In genomic region chr9:60251765-60252164, GRCm38 (mm10) we compare ENCODE assay signal across 9 mouse cellular contexts.
DNase-seq lines count a peak whose midpoint lies in the region; ATAC-seq and TF ChIP-seq lines count a peak whose summit lies in the region.
"Had no signal": no experiment of that assay in that cellular context is flagged by ENCODE, and none has a peak within 500 bp of the region (broad histone marks: within the 10 kb centered on the region; RNA-seq: fewer than 3 reads in every experiment).

No protein-coding gene starts in this region.

- peak; percentile 66 for DNase-seq in forebrain, embryonic 14.5 days (ENCODE audit: low spot score)
- DNase-seq in layer of hippocampus, adult 2 months (ENCODE audit: low spot score in 2 of 2) = no peak
- no peak for DNase-seq in layer of hippocampus, adult 9-11 months
- DNase-seq in 416B (ENCODE audit: low read depth) = peak; percentile 17
- no peak for DNase-seq in Muller cell, postnatal 12 days (ENCODE audit: inconsistent ontology term)

- no peaks in the 10 kb centered on the region for H3K36me3 ChIP-seq in forebrain, embryonic 14.5 days (ENCODE audit: control insufficient read depth, insufficient read depth, low read length)
- H3K36me3 ChIP-seq in forebrain, embryonic 16.5 days (ENCODE audit: control insufficient read depth, insufficient read depth) = no peaks in the 10 kb centered on the region

- WGBS in forebrain, embryonic 14.5 days = 47% methylated on average over 3 of the region's 3 CpGs
- WGBS in forebrain, embryonic 16.5 days = 51% methylated on average over 3 of the region's 3 CpGs
- WGBS in bone marrow, adult 2 months = 67% methylated on average over 3 of the region's 3 CpGs

- no peaks in the 10 kb centered on the region for H3K4me1 ChIP-seq in forebrain, embryonic 14.5 days (ENCODE audit: control insufficient read depth, insufficient read depth, low read length)
- peaks cover 5% of the 10 kb centered on the region for H3K4me1 ChIP-seq in forebrain, embryonic 16.5 days (replicated peaks; ENCODE audit: control insufficient read depth, insufficient read depth, low read length)
- no peaks in the 10 kb centered on the region for H3K4me1 ChIP-seq in bone marrow, adult 2 months (ENCODE audit: control insufficient read depth, insufficient read depth, low read length)

- H3K9me3 ChIP-seq in forebrain, embryonic 14.5 days (replicated peaks; ENCODE audit: control insufficient read depth, low read length) = no peaks in the 10 kb centered on the region
- no peaks in the 10 kb centered on the region for H3K9me3 ChIP-seq in forebrain, embryonic 16.5 days (ENCODE audit: control insufficient read depth, low read length)

- no peak overlapping the region for H3K9ac ChIP-seq in forebrain, embryonic 14.5 days (ENCODE audit: low read length)
- no peak overlapping the region for H3K9ac ChIP-seq in forebrain, embryonic 16.5 days (replicated peaks; ENCODE audit: low read depth, low read length)

- H3K27me3 ChIP-seq in forebrain, embryonic 14.5 days (replicated peaks; ENCODE audit: control insufficient read depth, insufficient read depth, low read length) = no peaks in the 10 kb centered on the region
- H3K27me3 ChIP-seq in forebrain, embryonic 16.5 days (replicated peaks; ENCODE audit: control insufficient read depth, insufficient read depth, low read length) = no peaks in the 10 kb centered on the region

- no peak overlapping the region for H3K4me3 ChIP-seq in forebrain, embryonic 14.5 days (ENCODE audit: low read depth, low read length)
- no peak overlapping the region for H3K4me3 ChIP-seq in forebrain, embryonic 16.5 days (replicated peaks; ENCODE audit: low read length)
- H3K4me3 ChIP-seq in layer of hippocampus, adult 2 months = no peak overlapping the region
- H3K4me3 ChIP-seq in bone marrow, adult 2 months (replicated peaks; ENCODE audit: control insufficient read depth, low read depth, low read length) = no peak overlapping the region

- H3K27ac ChIP-seq in forebrain, embryonic 14.5 days (ENCODE audit: low read depth, low read length) = no peak overlapping the region
- no peak overlapping the region for H3K27ac ChIP-seq in forebrain, embryonic 16.5 days (ENCODE audit: low read length)
- H3K27ac ChIP-seq in layer of hippocampus, adult 2 months = no peak overlapping the region
- no peak overlapping the region for H3K27ac ChIP-seq in bone marrow, adult 2 months (ENCODE audit: control insufficient read depth, insufficient read depth, low read depth, low read length, poor library complexity)

- ATAC-seq in forebrain, embryonic 14.5 days = no peak
- no peak for ATAC-seq in forebrain, embryonic 16.5 days
- no peak for ATAC-seq in erythroblast, adult 5-6 weeks (replicated peaks; ENCODE audit: low FRiP score, poor library complexity, severe bottlenecking)

- TF ChIP-seq CTCF in layer of hippocampus, adult 2 months (conservative IDR thresholded peaks at IDR 0.05) = peak; percentile 76
- 0 out of 2 replicates have a peak, but pooled peaks have one; percentile 26 for TF ChIP-seq CTCF in bone marrow, adult 2 months (IDR thresholded peaks at IDR 0.05; ENCODE audit: control insufficient read depth, insufficient read depth, low read length)

- H3K4me2 ChIP-seq in forebrain, embryonic 14.5 days (ENCODE audit: low read length) = no peak overlapping the region
- no peak overlapping the region for H3K4me2 ChIP-seq in forebrain, embryonic 16.5 days (ENCODE audit: low read length)
- H3K4me2 ChIP-seq: heart, embryonic 11.5 days had no signal

- no peak for TF ChIP-seq POLR2A in bone marrow, adult 2 months (IDR thresholded peaks at IDR 0.05; ENCODE audit: borderline replicate concordance, control insufficient read depth, low read depth, low read length)

Comparison
In these comparisons a context has a peak if more than half of its experiments do, and no peak if none do; other contexts are left out.
1. DNase-seq: peak in forebrain, embryonic 14.5 days (single experiment) and 416B (single experiment); none in layer of hippocampus, adult 2 months (0 of 2), layer of hippocampus, adult 9-11 months (single experiment) and Muller cell, postnatal 12 days (single experiment).